Mouse (Mus musculus): ENCODE measurements around the gene Vasn.

DNA sequence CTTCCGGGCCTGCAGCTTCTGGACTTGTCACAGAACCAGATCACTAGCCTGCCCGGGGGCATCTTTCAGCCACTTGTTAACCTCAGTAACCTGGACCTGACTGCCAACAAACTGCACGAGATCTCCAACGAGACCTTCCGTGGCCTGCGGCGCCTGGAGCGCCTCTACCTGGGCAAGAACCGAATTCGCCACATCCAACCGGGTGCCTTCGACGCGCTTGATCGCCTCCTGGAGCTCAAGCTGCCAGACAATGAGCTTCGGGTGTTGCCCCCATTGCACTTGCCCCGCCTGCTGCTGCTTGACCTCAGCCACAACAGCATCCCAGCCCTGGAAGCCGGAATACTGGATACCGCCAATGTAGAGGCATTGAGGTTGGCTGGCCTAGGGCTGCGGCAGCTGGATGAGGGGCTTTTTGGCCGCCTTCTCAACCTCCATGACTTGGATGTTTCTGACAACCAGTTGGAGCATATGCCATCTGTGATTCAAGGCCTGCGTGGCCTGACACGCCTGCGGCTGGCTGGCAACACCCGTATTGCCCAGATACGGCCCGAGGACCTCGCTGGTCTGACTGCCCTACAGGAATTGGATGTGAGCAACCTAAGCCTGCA, 8.8 kb downstream of the Vasn start:
- TF ChIP-seq EP300 (optimal IDR thresholded peaks at IDR 0.05) (no peak), CTCF (IDR thresholded peaks at IDR 0.05; ENCODE audit: low read depth) (no peak)
